Mouse (Mus musculus) thymus, postnatal 4 days (tissue): ENCODE results near the gene Sema4d.
A peak's percentile ranks its signal among the peaks of the same experiment; 100 is the strongest.
"Not testable (repeated sequence)": the region's sequence is repeated elsewhere in the genome, so short reads cannot be mapped to it uniquely, and the experiment has no call there.

Experiments
- DNase-seq: peaks from one replicate; pipeline ENCODE4 v3.0.0; 2021

Gene Sema4d

DNA sequence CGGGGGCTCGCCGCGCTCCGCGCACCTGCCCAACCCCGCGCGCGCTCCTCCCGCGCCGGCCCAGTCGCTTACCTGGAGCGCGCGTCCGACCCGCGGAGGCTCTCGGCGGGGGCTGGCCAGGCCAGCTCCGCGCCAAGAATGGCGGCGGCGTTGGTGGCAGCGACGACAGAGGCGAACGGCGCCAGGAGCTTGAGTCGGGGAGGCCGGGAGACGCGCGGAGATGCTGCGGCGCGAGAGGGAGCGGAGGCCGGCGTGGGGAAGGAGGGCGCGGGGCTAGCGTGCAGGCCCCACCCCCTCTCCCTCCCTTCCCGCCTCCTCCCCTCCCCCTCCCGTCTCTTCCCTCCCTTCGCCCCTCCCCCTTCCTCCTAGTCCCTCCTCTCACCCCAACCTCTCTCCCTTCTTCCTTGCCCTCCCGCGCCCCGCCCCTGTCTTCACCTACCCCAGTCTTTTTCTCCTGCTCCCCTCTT lies at the start of gene Sema4d:
Sema4d (minus strand) TSS at position 323 of the 467 bp plus-strand sequence.
- DNase-seq, result peak; percentile 90

DNA sequence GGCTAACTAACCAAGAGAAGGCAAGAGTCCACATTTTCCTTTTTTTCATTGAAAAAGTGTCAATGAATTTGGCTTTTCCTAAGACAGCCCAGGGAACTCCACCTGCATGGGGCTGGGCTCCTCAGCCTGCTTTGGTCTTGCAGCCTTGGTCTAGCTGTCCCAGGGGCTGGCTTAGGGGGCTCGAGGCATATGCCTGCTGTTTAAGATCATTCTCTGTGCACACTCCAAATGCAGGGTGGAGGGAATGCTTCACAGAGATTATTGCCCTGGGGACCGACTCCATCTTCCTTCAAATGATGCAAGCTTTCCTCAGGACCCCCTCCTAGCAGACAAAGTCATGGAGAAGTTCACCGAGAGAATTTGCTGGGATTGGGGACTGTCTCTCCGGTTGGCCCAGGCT lies 49.8 kb upstream of the Sema4d start:
- no peak for DNase-seq

DNA sequence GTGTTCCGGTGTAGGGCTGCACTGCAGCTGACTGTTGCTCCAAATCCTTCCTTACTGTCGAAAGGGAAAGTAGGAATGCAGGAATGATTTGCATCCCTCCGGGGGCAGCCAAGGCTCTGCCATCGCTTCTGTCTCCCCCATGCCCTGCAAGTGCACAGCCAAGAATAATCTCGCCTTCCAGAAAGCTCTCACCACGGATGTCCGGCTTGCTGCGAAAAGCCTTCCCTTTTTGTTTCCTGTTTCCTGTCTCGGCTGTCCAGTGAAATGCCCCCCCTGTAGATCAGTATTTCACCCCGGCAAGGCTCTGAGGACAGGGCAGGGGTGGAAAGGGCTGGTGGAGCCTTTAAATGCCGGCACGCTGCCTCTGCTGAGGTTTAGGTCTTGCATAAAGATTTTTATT lies 49.2 kb upstream of the Sema4d start:
- DNase-seq, result no peak

DNA sequence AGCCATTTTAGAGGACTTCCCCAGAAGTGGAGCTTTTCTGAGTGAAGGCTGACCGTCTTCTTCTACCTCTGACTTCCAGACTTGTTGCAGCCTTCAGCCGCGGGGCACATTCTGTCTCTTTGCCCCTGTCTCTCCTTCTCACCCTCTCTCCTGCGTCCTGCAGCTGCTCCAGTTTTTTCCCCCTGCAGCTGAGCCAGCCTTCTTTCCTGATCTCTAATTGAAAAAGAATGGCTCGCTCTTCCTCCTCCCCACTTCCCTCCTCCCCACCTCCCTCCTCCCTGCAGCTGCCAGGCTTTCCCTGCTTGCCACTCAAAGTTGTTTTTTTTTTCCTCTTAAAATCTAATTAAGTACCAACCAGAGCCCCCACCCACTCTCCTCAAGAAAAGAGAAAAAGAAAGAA lies 48.6 kb upstream of the Sema4d start:
- no peak for DNase-seq

DNA sequence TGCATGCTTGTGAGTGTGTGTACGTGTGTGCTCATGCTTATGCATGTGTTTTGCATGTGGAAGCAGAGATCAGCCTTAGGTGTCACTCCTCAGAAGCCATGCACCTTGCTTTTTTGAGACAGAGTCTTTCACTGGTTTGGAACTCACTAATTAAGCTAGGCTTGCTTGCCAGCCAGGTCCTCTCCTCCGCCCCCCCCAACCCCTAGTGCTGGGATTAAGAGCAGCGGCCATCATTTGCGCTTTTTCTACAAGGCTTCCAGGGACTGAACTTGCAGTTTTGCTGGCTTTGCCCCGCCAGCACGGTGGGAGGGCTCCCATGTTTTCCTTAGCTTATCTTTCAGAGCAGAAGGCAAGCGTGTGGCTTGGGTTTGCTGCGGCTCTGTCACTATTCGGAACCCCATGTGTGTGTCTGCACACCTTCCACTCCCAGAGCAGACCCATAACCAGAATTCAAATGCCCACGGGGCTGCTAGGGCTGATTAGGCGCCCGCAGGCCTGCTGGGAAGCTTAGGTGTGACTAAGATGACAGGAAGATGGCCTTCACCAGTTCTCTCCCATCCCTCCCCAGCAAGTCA lies 48.1 kb upstream of the Sema4d start:
- no peak for DNase-seq

DNA sequence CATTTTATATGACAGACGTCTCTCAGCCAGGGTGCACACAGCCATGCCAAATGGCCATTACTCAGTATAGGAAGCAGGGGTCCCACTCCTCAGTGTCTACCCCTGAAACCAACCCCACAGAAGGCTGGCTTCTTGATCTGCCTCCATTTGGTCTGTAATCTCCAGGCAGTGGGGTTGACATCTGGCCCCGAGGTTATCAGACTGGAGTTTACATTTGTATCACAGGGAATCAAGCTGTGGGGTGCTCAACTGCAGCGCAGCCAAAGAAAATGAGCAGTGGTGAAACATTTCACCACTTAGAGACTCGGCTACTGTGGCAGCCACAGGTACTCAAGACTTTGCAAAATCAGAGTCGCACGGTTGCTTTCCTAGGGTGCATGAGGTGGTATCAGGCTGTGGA lies 47.2 kb upstream of the Sema4d start:
- DNase-seq, result no peak

DNA sequence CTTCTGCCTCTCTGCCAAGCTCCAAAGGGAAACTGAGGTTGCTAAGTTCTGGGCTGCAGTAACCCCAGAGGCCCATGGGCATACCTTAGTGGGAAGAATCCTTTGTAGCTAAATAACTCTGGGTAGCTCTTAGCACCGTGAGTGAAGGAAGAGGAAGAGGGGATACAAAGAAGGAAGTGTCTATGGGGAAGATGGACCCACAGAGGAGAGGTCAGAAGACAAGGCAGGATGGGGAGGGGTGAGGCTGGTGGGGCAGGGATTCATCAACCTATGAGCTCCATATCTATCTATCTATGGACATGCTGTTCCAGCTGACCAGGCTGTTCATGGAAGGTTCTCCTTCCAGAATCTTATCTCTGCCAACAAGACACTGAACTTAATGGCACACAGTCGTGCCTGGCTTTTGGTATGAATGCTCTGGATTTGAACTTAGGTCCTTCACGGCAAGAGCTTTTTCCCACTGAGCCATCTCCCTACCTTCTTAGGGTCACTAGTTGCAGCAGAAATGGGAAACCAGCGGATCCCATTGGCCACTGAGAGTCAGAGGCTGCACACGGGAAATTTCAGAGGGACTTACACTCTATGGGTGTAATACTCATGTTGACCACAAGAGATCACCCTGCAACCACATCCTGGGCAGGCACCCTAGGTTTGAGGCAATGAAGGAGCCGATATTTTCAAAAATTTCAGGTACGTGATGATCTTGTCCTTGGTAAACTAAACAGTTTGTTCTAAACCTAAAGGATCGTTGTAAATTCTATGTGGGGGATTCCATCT lies 45.9 kb upstream of the Sema4d start:
- DNase-seq, result peak; percentile 54

DNA sequence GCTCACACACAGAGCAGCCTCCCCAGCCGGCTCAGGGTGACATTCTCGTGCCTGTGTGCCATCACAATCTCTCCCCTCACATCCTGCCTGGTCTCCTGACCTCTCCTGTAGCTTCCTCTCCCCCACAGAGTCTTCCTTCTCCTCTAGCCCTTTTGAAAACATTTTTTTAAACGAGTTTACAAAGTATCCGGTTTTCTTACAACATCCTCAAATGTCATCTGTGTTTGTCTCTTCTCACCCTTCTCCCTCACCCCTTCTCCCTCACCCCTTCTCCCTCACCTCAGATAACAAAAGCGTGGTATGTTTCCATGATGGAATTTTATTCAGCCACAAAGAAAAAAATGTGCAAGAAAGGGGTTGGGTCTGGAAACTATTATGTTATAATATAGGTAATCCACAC lies 43.9 kb upstream of the Sema4d start:
- DNase-seq, result no peak

DNA sequence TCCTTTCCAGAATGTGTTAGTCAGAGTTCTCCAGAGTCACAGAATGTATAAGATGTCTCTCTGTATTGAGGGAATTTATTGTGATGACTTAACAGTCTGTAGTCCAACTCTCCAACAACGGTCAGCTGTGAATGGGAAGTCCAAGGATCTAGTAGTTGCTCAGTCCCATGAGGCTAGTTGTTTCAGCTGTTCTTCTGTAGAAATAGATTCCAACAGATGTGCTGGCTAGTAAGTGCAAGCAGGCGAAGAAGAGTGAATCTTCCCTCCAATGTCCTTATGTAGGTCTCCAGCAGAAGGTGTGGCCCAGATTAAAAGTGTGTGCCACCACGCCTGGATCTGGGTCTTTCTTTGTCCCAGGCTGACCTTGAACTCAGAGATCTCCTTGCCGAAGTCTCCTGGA lies 41.7 kb upstream of the Sema4d start:
- DNase-seq, result not testable (repeated sequence)

DNA sequence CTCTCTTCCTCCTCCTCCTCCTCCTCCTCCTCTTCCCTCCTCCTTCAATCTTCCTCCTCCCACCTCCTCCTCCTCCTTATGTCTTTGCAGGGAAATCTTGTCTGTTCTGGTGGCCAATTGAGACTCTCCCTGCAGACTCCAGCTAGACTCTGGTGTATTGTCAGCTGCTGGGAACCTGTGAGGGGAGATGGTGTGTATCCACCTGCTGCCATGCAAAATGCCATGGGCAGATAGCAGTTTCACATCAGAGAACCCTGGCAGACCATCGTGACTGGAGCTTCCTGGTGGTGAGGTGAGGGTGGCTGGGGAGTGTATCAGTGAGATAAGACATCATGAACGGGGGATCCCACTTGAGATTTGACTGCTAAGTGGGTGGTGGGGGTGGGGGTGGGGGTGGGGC lies 41.0 kb upstream of the Sema4d start:
- DNase-seq, result no peak

DNA sequence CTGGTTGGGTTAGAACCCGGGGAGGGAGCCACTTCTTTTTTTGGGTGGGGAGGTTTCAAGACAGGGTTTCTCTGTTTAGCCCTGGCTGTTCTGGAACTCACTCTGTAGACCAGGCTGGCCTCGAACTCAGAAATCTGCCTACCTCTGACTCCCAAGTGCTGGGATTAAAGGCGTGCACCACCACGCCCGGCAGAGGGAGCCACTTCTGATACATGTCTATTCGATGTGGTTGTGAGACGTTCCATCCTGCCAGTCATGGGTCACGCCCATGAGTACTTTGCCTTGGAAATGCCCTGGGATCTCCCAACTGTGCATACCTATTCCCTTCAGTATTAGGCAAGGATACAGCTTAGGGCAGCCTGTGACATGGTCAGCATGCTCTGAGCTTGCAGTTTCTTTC lies 40.5 kb upstream of the Sema4d start:
- DNase-seq, result peak; percentile 70

DNA sequence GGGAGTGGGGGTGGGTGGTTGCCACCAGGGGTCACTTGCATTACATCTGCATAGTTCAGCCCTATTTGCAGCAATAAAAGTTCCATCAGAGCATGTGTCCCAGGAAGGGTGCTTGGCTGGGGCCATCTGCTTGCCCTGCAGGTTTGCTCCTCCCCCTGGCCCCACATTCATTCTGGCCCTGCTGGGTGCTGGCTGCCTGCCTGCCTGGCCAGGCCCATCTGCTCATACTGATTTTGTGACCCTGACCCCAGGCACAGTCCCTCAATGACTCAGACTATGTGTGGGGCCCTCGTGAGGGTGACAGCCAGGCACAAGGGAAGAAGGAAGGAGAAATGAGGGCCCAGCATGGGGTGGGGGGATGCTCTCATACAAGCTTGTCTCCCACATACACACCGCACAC lies 40.1 kb upstream of the Sema4d start:
- no peak for DNase-seq

DNA sequence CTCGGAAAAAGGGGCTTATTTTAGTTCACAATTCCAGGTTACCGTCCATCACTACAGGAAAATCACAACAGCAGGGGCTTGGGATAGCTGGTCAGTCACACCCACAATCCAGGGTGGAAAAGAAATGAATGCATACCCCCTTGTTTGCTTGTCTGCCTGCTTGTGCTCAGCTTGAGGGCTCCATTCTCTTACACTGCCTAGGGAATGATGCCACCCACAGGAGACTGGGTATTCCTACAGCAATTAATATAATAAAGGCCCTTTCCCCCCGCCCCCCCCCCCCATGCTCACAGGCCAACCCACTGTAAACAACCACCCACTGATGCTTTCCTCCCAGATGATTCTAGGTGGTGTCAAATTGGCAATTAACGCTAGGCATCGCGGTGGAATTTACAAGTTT lies 38.9 kb upstream of the Sema4d start:
- no peak for DNase-seq

DNA sequence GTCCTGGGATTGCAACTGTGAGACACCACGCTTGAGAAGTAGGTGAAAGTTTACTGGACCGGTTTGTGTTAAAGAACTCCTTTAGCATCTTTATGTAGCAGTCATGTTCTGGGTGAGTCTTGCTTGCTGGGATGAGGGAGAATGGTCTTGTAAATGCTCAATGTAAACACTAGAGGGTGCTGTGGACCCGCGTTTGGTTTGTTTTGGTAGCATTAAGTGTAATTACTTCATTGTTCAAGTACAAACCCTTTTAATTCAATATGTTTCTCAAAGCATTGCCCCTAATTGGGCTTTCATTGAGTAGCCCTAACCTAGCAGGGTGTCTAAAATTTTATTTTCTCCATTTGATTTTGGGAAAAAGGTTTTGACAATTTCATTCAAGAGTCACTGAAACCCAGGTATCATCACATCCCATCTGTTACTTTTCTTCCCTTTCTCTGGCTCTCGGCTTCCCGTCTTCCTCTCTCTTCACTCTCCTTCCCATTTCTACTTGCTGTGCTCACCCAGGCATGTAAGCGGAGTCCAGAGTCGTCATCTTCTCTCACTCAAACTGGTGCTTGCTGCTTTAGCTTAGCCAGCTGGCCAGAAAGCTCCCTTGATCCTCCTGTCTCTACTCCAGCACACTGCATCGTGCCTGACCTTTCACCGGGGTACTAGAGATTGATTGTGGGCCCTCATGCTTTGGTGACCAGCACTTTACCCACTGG lies 37.4 kb upstream of the Sema4d start:
- peak; percentile 62 for DNase-seq

DNA sequence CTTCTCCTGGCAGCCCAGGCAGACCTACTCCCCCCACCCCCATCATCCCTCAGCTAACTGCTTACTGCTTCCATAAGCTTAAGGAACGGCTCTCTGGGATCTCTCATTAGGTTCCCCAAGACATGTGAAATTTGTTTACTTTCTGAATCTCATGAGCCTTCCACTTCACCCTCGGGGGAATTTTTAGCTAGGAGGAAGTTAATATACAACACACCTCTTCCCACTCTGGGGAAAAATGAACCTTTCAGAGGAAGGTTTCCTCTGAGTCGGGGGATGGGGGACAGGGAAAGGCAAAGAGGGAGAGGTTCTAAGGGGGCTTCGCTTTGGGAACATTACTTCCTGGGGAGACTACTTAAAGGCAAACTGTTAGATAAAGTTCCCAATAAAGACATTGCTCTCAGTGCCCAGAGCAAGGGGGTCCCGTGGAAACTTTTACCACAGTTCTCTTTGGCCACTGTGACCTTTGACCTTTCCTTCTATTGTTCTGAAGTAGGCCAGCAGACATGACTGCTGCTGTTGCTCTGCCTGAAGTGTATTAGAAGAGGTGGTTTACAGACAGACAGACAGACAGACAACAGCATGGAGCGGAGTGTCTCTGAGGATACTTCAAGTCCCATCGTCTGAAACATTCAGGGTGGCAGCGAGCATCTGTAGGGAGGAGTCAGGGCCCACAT lies 30.4 kb upstream of the Sema4d start:
- DNase-seq, result no peak

DNA sequence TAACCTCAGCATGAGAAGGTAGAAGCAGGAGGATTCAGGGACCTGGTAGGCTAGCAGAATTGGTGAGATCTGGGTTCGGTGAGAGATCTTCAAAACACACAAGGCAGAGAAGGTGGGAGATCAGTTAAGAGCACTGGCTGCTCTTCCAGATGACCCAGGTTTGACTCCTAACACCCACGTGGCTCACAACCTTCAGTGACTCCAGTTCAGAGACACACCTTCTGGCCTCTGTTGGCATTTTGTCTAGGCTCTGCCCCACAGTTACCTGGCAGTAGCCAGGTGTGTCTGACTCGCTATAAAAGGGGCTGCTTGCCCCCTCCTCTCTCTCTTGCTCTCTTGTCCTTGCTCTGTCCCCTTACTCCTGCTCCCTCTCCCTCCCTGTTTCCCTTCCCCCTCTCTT lies 28.4 kb upstream of the Sema4d start:
- DNase-seq, result no peak

DNA sequence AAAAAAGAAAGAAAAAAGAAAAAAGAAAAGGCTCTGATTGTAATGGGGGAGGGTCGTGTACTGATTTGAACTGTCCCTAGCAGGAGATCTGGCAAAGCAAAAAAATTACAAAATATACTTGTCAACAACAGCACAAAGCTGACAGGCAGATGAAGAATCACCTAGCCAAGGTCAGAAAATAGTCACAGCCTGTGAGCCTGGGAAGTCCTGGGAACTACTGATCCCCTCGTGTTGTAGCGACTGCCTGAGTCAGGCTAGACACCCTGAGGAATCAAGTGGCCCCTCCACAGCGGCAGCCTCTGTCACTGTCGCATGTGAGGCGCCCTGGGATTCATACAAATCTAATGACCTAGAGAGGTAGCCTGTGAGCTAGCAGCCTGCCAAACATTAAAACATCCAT lies 25.8 kb upstream of the Sema4d start:
- no peak for DNase-seq

DNA sequence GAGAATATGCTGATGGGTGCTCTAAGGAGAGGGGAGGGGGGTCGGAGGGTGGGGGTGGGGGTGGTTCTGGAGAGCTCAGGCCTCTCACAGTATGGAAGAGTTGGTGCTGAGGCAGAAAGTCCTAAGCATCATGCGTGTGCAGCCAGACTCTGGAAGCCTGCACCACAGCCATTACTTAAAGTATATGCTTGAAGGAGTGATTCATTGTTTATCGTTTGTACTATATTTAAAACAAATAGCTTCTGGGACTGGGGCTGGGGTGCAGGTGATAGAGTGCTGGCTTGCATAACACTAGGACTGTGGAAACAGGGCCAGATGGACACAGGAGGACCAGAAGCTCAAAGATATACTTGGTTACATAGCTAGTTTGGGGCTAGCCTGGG lies 25.4 kb upstream of the Sema4d start:
- DNase-seq, result no peak

DNA sequence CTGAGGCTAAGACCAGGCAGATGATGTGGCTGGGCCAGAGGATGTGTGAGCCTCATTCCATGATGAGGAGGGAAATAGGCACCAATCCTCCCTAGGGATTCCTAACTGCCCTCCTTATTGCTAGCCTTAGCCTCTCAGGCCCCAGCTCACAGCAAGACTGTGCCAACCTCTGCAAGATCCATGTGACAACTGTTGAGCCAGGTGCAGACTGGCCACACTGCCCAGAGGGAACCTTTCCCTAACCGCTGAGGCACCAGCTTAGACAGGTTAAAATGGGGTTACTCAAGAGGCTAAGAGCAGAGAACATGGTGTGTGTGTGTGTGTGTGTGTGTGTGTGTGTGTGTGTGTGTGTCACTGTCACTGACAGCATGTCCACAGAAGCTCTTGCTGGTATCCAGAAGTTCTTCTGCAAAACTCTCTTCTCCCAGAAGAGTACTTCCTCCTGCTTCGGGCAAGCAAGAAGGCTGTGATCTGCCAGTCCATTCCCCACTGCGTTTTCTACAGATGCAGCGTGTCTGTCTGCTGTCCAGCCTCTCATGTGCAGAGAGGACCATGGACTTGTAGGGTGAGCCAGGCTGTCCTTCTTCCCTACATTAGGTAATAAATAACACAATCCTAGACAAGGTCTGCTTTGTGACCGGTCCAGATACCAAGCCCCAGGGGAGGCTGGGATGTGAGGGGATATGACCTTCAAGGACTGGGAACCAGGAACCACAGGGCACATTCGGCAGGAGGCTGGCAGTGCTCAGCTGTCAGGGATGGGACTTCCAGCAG lies 24.8 kb upstream of the Sema4d start:
- DNase-seq, result no peak

DNA sequence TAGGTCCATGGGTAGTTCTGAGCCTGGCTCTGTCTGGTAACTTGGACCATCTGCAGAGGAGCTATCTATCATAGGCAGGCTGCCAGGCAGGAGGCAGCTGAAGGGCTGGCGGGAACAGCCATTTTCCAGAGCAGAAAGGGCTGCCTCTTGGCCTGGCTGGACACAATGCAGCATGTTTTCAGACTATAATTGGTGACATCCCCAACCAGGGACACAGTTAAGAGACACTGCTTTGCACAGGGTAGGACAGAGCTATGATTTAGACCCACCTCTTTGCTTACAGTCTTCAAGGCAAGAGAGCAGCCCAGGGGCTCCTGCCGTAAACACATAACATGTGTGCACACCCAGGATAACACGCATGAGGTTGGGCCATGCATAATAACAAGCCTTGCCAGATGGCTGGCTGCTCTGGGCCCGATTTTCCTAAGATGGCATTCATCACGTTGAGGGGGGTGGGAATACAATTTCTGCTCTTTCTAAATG lies 23.1 kb upstream of the Sema4d start:
- DNase-seq, result no peak

DNA sequence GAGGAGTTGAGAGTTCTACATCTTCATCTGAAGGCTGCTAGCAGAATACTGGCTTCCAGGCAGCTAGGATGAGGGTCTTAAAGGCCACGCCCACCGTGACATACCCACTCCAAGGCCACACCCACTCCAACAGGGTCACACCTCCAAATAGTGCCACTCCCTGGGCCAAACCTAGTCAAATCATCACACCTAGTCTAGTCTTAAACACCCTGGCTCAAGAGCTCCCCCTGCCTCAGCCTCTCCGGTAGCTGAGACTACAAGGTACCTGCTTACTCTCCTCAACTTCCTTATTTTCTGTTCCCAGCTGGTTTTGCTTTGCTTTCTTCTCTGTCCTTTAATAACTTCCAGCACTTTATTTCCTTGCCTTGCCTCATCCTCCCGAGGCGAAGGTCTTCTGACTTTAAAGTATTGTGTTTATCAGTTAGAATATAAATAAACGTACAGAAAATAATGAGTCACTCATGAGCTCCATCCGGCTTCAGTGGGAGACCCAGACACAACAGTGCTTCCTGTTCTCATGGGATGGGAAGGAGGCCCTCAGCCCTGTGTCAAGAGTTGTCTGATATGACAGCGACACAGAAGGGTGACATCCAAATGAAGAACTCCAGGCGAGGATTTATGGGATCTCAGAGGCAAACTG lies 22.4 kb upstream of the Sema4d start:
- DNase-seq, result peak; percentile 88

DNA sequence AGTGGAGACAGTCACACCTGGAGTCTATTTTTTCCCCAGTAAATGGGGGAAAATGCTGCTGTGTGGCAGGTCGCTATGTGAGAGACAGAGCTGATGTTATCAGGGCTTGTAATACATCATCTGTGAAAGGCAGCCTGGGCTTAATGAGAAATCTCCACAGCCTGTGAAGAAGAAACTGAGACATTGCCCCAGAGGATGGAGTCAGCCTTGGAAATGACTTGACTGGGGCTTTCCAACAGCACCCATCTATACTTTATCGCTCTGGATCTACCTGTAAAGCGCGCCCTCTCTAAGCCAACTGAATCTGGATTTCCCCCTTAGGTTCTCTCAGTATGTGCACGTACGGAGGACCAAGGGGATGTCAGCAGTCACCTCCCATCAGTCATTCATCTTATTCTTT lies 21.1 kb upstream of the Sema4d start:
- no peak for DNase-seq
